Mouse (Mus musculus) ovary, adult 18-20 months (tissue): ENCODE measurements around the gene Slc10a6.

Experiments used
- DNase-seq: peaks from one replicate; pipeline ENCODE4 v3.0.0; 2022; ENCODE audit warnings: low spot score, mixed read lengths

Gene Slc10a6

GRCm38 (mm10) chr5:103629111-103629764 is at the start of gene Slc10a6:
Gene Slc10a6 (minus strand): TSS chr5:103629403.
- peak; percentile 80 for DNase-seq

GRCm38 (mm10) chr5:103678974-103679373 is 49.8 kb upstream of the Slc10a6 start:
- DNase-seq, result no peak

DNA sequence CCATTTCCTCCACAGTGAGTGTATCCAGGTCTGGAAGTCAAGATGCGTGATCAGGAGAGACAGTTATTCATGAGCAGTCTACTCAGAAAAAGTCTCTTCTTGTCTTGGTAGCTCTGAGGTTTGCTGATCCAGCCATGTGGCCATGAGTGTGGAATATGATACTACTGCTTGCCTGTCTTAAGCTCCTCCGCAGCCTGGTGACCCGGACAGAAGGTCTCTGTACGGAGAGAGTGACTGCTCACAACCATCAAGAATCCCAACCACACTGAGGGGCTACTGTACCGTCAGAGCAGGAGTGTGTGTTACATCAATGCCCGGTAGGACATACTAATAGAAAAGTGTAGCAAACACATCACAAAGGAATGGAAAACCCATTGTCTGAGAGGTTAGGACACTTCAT is 48.7 kb upstream of the Slc10a6 start:
- DNase-seq, result no peak

GRCm38 (mm10) chr5:103676289-103676881 is 47.2 kb upstream of the Slc10a6 start:
- no peak for DNase-seq

- DNase-seq, result no peak
These were observed 45.3 kb upstream of the Slc10a6 start for GRCm38 (mm10) chr5:103674482-103674881.

DNA sequence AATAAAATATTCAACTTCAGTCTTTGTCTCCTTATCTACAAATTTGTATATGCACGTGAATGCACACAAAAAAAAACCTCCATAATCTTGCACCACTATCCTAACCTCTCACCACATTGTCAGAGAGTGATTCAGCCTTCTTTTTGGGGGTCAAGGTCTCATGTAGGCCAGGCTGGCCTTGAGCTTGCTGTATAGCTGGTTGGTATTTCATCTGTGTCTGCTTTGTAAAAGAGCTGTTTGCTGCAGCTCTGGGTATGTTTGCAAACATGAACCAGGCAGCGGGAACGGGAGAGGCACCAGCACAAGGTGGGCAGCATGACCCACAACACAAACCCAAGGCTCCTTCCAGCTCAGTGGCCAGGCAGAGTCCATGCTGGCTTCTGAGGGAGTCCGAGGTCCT is 44.4 kb upstream of the Slc10a6 start:
- DNase-seq, result peak; percentile 19

GRCm38 (mm10) chr5:103671858-103672257 is 42.7 kb upstream of the Slc10a6 start:
- no peak for DNase-seq

- DNase-seq, result no peak
These were observed 36.7 kb upstream of the Slc10a6 start for GRCm38 (mm10) chr5:103665876-103666275.

- DNase-seq, result no peak
These were observed 35.7 kb upstream of the Slc10a6 start for GRCm38 (mm10) chr5:103664932-103665331.

GRCm38 (mm10) chr5:103659571-103659970 is 30.4 kb upstream of the Slc10a6 start:
- DNase-seq, result no peak

- DNase-seq, result no peak
These were observed 29.7 kb upstream of the Slc10a6 start for GRCm38 (mm10) chr5:103658921-103659320.

- peak; percentile 12 for DNase-seq
These were observed 26.3 kb upstream of the Slc10a6 start, which contains the start of gene 1700016H13Rik for GRCm38 (mm10) chr5:103655346-103656118. Gene 1700016H13Rik (minus strand): TSS chr5:103656010.

GRCm38 (mm10) chr5:103654780-103655179 is 25.6 kb upstream of the Slc10a6 start:
- DNase-seq, result no peak

GRCm38 (mm10) chr5:103654225-103654624 is 25.0 kb upstream of the Slc10a6 start:
- DNase-seq, result no peak

DNA sequence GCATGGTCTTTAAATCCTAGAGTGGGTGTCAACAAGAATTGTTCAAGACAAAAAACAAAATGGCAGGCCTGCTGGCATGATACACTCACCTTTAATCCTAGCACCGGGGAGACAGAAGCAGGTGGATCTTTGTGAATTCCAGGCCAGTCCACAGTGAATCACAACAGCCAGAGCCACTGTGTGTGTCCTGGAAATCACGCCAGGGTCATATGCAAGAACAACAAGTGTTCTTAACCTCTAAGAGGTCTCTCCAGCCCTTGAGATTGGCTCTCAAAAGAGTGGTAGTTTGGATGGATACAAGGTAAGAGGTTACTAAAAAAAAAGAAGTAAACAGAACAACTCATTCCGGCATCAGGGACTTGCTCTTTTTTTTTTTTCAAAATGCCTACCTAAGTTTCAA is 18.1 kb upstream of the Slc10a6 start:
- DNase-seq, result no peak

GRCm38 (mm10) chr5:103644167-103644566 is 15.0 kb upstream of the Slc10a6 start:
- DNase-seq, result no peak

DNA sequence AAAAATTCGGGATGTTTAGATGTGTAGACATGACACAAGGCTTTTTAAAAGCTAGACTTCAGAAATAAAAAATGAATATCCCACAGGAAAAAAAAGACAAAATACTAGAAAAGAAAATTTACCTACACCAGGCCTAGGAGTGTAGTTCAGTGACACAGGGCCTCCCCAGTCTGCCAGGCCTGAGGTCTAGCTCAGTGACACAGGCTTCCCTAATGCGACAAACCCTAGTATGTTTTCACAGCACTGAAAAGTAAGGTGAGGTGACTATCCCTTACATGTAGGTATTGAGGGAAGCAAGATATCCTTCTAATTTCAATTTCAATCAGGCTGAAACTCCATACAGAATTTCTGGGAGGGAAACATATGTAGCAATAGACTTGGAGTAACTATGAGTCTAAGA is 8.0 kb upstream of the Slc10a6 start:
- DNase-seq, result no peak

DNA sequence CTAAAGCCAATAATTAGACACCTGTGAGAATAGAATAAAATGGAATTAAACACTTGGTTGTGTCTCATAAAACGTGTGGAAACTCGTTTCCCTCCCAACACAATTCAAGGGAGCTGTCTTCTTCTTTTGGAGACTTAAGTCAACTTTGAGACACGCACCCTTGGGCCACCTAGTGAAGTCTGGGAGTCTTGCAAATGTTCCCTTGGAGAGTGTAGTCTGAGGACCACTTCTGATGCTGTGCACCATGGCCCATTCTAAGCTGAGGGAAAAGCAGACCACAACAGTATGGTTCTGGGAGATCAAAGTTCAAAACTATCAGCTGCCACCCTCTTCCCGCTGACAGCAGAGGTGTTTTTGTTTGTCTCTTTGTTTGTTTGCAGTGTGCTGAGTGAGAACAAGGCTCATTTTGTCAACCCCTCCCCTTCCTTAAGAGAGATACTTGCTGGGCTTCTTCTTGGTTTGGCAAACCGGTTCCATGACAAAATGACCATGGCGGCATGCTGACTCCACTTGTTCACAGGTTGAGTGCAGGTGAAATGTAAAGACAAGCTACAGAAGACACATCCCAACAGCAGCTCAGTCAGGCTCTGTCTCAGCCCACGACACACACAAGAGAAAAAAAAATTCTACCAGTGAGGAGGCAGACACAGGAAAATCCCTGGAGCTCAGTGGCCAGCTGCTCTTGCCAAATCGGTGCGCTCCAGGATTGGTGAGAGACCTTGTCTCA is 814 bp upstream of the Slc10a6 start:
- DNase-seq, result no peak

DNA sequence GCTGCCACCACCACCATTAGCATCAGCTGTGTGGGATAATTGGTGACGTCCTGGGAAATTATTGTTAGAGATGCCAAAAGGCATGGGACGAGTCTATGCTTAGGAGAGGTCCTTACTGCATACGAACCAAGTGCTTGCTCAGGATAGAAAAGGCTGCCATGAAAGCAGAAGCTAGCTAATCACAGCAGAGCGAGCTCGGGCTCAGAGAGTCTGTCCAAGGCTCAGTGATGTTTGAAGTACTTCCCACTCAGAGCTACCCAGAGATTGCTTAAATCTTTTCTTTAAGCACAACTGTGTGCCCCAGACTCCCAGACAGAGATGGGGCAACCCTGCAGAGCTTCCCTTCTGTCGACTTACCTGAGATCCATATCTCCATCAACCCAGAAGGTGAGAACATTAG is 704 bp downstream of the Slc10a6 start:
- DNase-seq, result no peak

DNA sequence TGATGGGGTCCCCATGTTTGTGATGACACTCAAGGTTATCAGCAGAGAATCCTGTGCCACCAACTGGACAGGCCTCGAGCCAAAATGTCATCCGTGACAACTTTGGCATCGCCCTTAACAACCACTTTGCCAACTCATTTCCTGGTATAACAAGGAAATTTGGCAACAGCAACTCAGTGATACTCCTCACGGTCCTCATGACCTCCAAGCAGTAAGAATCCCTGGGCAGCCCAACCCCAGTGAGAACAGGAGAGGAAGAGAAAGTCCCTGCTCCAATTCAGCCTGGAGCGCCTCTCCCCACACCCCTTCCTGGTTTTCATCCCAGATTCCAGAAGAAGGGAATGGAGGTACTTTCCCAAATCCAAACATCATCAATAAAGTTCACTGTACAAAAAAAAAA is 4.4 kb downstream of the Slc10a6 start:
- no peak for DNase-seq

- no peak for DNase-seq
These were observed 6.9 kb downstream of the Slc10a6 start for GRCm38 (mm10) chr5:103622321-103622720.

DNA sequence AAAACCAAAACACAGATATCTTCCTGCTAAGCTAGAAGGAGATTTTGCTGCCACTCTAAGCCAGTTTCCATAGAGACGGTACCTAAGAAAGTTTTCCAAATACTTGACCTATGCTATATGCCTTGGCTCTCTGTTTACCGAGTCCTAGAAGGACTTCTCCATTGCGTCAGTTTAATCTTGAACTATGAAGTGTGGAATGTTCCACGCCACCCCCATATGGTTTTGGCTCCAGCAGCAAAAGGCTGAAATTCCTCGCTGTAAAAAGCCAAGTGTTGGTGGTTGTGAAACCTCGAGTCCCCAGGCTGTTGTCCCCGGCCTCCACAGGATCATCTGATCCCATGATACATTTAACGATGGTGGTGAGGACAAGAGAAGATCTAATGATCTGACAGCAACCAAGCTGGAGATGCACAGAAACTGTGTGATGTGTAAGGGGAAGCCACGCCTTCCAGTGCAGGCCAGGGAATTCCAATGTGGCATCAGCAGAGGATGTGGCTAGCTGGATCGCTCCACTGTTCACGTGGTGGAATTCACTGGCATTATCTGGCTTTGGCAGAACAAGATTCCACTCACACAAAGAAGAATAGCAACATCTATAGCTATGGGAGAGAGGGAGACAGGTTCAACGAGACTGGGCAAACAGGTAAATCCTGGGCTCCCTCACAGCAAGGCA is 8.8 kb downstream of the Slc10a6 start:
- DNase-seq, result peak; percentile 35
